In the genomic region with DNA sequence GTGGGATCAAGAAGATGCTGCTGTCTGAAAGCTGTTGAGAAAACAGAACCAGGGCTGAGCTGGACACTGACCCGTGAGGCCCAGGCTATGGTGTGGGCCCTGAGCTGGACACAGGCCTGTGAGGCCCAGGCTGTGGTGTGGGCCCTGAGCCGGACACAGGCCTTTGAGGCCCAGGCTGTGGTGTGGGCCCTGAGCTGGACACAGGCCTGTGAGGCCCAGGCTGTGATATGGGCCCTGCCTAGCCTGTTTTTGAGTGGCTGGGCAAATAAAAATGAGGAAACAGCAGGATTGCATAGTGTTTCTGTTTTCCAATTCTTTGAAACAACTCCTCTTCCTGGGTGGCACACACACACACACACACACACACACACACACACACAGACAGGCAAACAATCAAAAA, we compare ENCODE assay signal across 19 mouse cellular contexts. TPM values are rescaled to one million over a fixed set of nuclear protein-coding genes. Genes with fewer than 3 reads are reported as not detected.
DNase-seq lines count a peak whose midpoint lies in the region; ATAC-seq and TF ChIP-seq lines count a peak whose summit lies in the region.
"Had no signal": no experiment of that assay in that cellular context is flagged by ENCODE, and none has a peak within 500 bp of the region (broad histone marks: within the 10 kb centered on the region; RNA-seq: fewer than 3 reads in every experiment).

No protein-coding gene starts in this region.

- H3K4me1 ChIP-seq in forebrain, embryonic 10.5 days, result peaks cover 57% of the 10 kb centered on the region
- H3K4me1 ChIP-seq in forebrain, postnatal 0 days (ENCODE audit: insufficient read depth), result peaks cover 13% of the 10 kb centered on the region
- peaks cover 19% of the 10 kb centered on the region for H3K4me1 ChIP-seq in lung, embryonic 16.5 days (replicated peaks; ENCODE audit: control insufficient read depth, insufficient read depth, low read length)
- H3K4me1 ChIP-seq in lung, adult 2 months (ENCODE audit: control insufficient read depth, insufficient read depth, low read length), result peaks cover 5% of the 10 kb centered on the region; the same call in 1 of the 2 replicates
- peaks cover 56% of the 10 kb centered on the region for H3K4me1 ChIP-seq in limb, embryonic 10.5 days

- no peak for ATAC-seq in forebrain, postnatal 0 days
- ATAC-seq in lung, embryonic 16.5 days (ENCODE audit: low read depth), result no peak
- ATAC-seq in monocyte, adult 5-6 weeks (replicated peaks; ENCODE audit: insufficient number of reproducible peaks, low FRiP score, low TSS enrichment, poor library complexity, severe bottlenecking), result peak; percentile 27
- ATAC-seq in CD4-positive, CD25-positive, alpha-beta regulatory T cell, adult 4 months, result no peak
- ATAC-seq: forebrain, embryonic 16.5 days had no signal

- H3K4me3 ChIP-seq in forebrain, embryonic 10.5 days, result no peak overlapping the region
- H3K4me3 ChIP-seq in forebrain, postnatal 0 days (ENCODE audit: low read depth, low read length), result no peak overlapping the region
- H3K4me3 ChIP-seq in lung, embryonic 16.5 days (ENCODE audit: low read length), result no peak overlapping the region
- no peak overlapping the region for H3K4me3 ChIP-seq in lung, adult 2 months (replicated peaks; ENCODE audit: extremely low read depth, low read depth, low read length)
- no peak overlapping the region for H3K4me3 ChIP-seq in limb, embryonic 10.5 days
- H3K4me3 ChIP-seq: erythroblast, embryonic 14.5 days; layer of hippocampus, adult 2 months; left cerebral cortex, adult 2 months; limb, embryonic 15.5 days; megakaryocyte, embryonic 14.5 days had no signal

- no peaks in the 10 kb centered on the region for H3K9me3 ChIP-seq in forebrain, embryonic 10.5 days
- no peaks in the 10 kb centered on the region for H3K9me3 ChIP-seq in forebrain, postnatal 0 days (ENCODE audit: low read length)
- H3K9me3 ChIP-seq in lung, embryonic 16.5 days (ENCODE audit: control insufficient read depth, low read length), result no peaks in the 10 kb centered on the region
- H3K9me3 ChIP-seq in limb, embryonic 10.5 days (replicated peaks), result no peaks in the 10 kb centered on the region
- H3K9me3 ChIP-seq: limb, embryonic 15.5 days; megakaryocyte, embryonic 14.5 days had no signal

- peaks cover 78% of the 10 kb centered on the region for H3K27me3 ChIP-seq in forebrain, embryonic 10.5 days (ENCODE audit: poor library complexity, severe bottlenecking)
- H3K27me3 ChIP-seq in forebrain, postnatal 0 days (ENCODE audit: insufficient read depth, low read length), result no peaks in the 10 kb centered on the region
- no peaks in the 10 kb centered on the region for H3K27me3 ChIP-seq in lung, embryonic 16.5 days (ENCODE audit: control insufficient read depth, insufficient read depth, low read depth, low read length)
- peaks cover 88% of the 10 kb centered on the region for H3K27me3 ChIP-seq in limb, embryonic 10.5 days (ENCODE audit: low read depth, poor library complexity, severe bottlenecking)
- H3K27me3 ChIP-seq: CH12.LX had no signal

- no peak for DNase-seq in forebrain, embryonic 10.5 days (ENCODE audit: extremely low spot score, low spot score)
- DNase-seq in forebrain, postnatal 0 days, result no peak
- DNase-seq in lung, adult 2 months, result no peak
- peak; percentile 30 for DNase-seq in limb, embryonic 10.5 days (ENCODE audit: low spot score)
- DNase-seq in right cerebral cortex, adult 2 months (ENCODE audit: low spot score in 2 of 2), result no peak
- DNase-seq: adrenal gland, postnatal 14 days; cerebellum, postnatal 14 days; heart, postnatal 4 days; right cerebral cortex, postnatal 14 days had no signal

- WGBS in forebrain, embryonic 10.5 days, result 68% methylated on average over 2 of the region's 2 CpGs
- 68% methylated on average over 2 of the region's 2 CpGs for whole genome bisulfite sequencing in forebrain, postnatal 0 days
- WGBS in lung, embryonic 16.5 days, result 76% methylated on average over 2 of the region's 2 CpGs
- WGBS in lung, adult 2 months, result 85% methylated on average over 2 of the region's 2 CpGs
- 64% methylated on average over 2 of the region's 2 CpGs for WGBS in limb, embryonic 10.5 days

- peak overlapping the region; percentile 53; the same call in 1 of the 2 replicates for H3K27ac ChIP-seq in forebrain, embryonic 10.5 days
- no peak overlapping the region for H3K27ac ChIP-seq in forebrain, postnatal 0 days (ENCODE audit: low read depth, low read length)
- H3K27ac ChIP-seq in lung, embryonic 16.5 days (ENCODE audit: low read length), result no peak overlapping the region
- H3K27ac ChIP-seq in limb, embryonic 10.5 days, result no peak overlapping the region; the same call in 1 of the 2 replicates
- H3K27ac ChIP-seq: layer of hippocampus, adult 2 months; left cerebral cortex, adult 2 months; limb, embryonic 15.5 days had no signal

- H3K9ac ChIP-seq in forebrain, postnatal 0 days, result no peak overlapping the region
- peak overlapping the region; percentile 25; the same call in 1 of the 2 replicates for H3K9ac ChIP-seq in lung, embryonic 16.5 days (ENCODE audit: low read length)
- H3K9ac ChIP-seq: limb, embryonic 15.5 days had no signal

- no peak for TF ChIP-seq POLR2A in lung, adult 2 months (IDR thresholded peaks at IDR 0.05; ENCODE audit: borderline replicate concordance, extremely low read depth, low read depth, low read length)

- no peak overlapping the region for H3K4me2 ChIP-seq in forebrain, postnatal 0 days (ENCODE audit: low read depth)
- H3K4me2 ChIP-seq in lung, embryonic 16.5 days (ENCODE audit: low read depth, low read length), result no peak overlapping the region
- H3K4me2 ChIP-seq: limb, embryonic 15.5 days had no signal

- H3K36me3 ChIP-seq in forebrain, embryonic 10.5 days (replicated peaks), result no peaks in the 10 kb centered on the region
- H3K36me3 ChIP-seq in forebrain, postnatal 0 days (ENCODE audit: insufficient read depth), result no peaks in the 10 kb centered on the region
- no peaks in the 10 kb centered on the region for H3K36me3 ChIP-seq in lung, embryonic 16.5 days (ENCODE audit: control insufficient read depth, insufficient read depth, low read length)
- H3K36me3 ChIP-seq in limb, embryonic 10.5 days, result no peaks in the 10 kb centered on the region
- H3K36me3 ChIP-seq: limb, embryonic 15.5 days had no signal

- no peak for TF ChIP-seq CTCF in forebrain, postnatal 0 days (IDR thresholded peaks at IDR 0.05; ENCODE audit: low read depth)
- no peak for TF ChIP-seq CTCF in lung, adult 2 months (IDR thresholded peaks at IDR 0.05; ENCODE audit: insufficient read depth, low read length)

RNA-seq across cellular contexts. Expression of a gene that starts 2.7 kb away (rescaled TPM):
- polyA plus RNA-seq in forebrain, embryonic 10.5 days (2016; fragmentation: Nextera tagmentation; extraction: Ambion mirVana), result 6.2 and 6.6 TPM in 2 replicates
- 41.7 and 57.9 TPM in 2 replicates for total RNA-seq in forebrain, postnatal 0 days (2014; rRNA removed)
- 3.8 and 4.1 TPM in 2 replicates for polyA plus RNA-seq in forebrain, postnatal 0 days (2015; fragmentation: Nextera tagmentation; extraction: Ambion mirVana)
- 9.2 and 10.3 TPM in 2 replicates for polyA plus RNA-seq in lung, embryonic 16.5 days (2015; fragmentation: Nextera tagmentation; extraction: Ambion mirVana)
- polyA plus RNA-seq in lung, adult 2 months (2012; rRNA removed), result 33.9 and 35.0 TPM in 2 replicates
- 32.4 and 34.8 TPM in 2 replicates for polyA plus RNA-seq in limb, embryonic 10.5 days (2016; fragmentation: Nextera tagmentation; extraction: Ambion mirVana)
- total RNA-seq in monocyte, adult 5-6 weeks (2017), result 5.2 to 17.0 TPM (median 6.6 TPM) in 3 replicates
- not detected for polyA plus RNA-seq in CD4-positive, CD25-positive, alpha-beta regulatory T cell, adult 4 months (2017; shearing (Covaris generic))
